Mouse (Mus musculus) lung, postnatal 10 days (tissue): ENCODE results near the gene Rnf216.
A peak's percentile ranks its signal among the peaks of the same experiment; 100 is the strongest.

Experiments
- DNase-seq: peaks from one replicate; pipeline ENCODE4 v3.0.0; 2021

Gene Rnf216

GRCm38 (mm10) chr5:142998171-142998570 lies 114.6 kb downstream of the Rnf216 start:
- DNase-seq = peak; percentile 31

GRCm38 (mm10) chr5:142997526-142997925 lies 115.3 kb downstream of the Rnf216 start:
- DNase-seq = no peak

- no peak for DNase-seq
These were observed 118.0 kb downstream of the Rnf216 start for GRCm38 (mm10) chr5:142994746-142995145.

GRCm38 (mm10) chr5:142989167-142989566 lies 123.6 kb downstream of the Rnf216 start:
- no peak for DNase-seq

- DNase-seq = peak; percentile 58
These were observed 124.3 kb downstream of the Rnf216 start for GRCm38 (mm10) chr5:142988520-142988919.

GRCm38 (mm10) chr5:142984271-142984670 lies 128.5 kb downstream of the Rnf216 start:
- DNase-seq = no peak

- DNase-seq = no peak
These were observed 129.6 kb downstream of the Rnf216 start for GRCm38 (mm10) chr5:142983174-142983573.

GRCm38 (mm10) chr5:142982046-142982801 lies 130.6 kb downstream of the Rnf216 start:
- peak; percentile 66 for DNase-seq

GRCm38 (mm10) chr5:142976516-142976915 lies 136.3 kb downstream of the Rnf216 start:
- DNase-seq = peak; percentile 82

- peak; percentile 87 for DNase-seq
These were observed 138.1 kb downstream of the Rnf216 start for GRCm38 (mm10) chr5:142974598-142975121.

- DNase-seq = no peak
These were observed 138.8 kb downstream of the Rnf216 start for GRCm38 (mm10) chr5:142973971-142974370.

- no peak for DNase-seq
These were observed 144.4 kb downstream of the Rnf216 start for GRCm38 (mm10) chr5:142968411-142968810.

GRCm38 (mm10) chr5:142964650-142965049 lies 148.1 kb downstream of the Rnf216 start:
- DNase-seq = no peak

GRCm38 (mm10) chr5:142963705-142964494 lies 148.9 kb downstream of the Rnf216 start:
- DNase-seq = peak; percentile 34

GRCm38 (mm10) chr5:142963003-142963704 lies 149.6 kb downstream of the Rnf216 start:
- peak; percentile 79 for DNase-seq

- peak; percentile 48 for DNase-seq
These were observed 150.3 kb downstream of the Rnf216 start for GRCm38 (mm10) chr5:142962444-142962961.

GRCm38 (mm10) chr5:142961881-142962443 lies 150.8 kb downstream of the Rnf216 start:
- peak; percentile 90 for DNase-seq

GRCm38 (mm10) chr5:142961398-142961880 lies 151.4 kb downstream of the Rnf216 start:
- peak; percentile 73 for DNase-seq

GRCm38 (mm10) chr5:142960775-142961271 lies 152.0 kb downstream of the Rnf216 start:
- DNase-seq = peak; percentile 31

GRCm38 (mm10) chr5:142959576-142960556 lies 152.9 kb downstream of the Rnf216 start, which contains the start of gene Fscn1:
TSS of gene Fscn1 (plus strand) at chr5:142960343.
- peak; percentile 92 for DNase-seq

- DNase-seq = no peak
These were observed 153.6 kb downstream of the Rnf216 start for GRCm38 (mm10) chr5:142959156-142959555.
